Mouse (Mus musculus) kidney, embryonic 14.5 days (tissue): ENCODE data around the gene Mief1. TPM values are rescaled to one million over a fixed set of nuclear protein-coding genes. Genes with fewer than 3 reads are reported as not detected.

Experiments
- ATAC-seq: fragments of 200-750 bp; cut with Nextera tagmentation; 2 replicates; pipeline ENCODE4 v1.8.0; 2017; ENCODE audit warnings: moderate number of reproducible peaks, mild to moderate bottlenecking, moderate TSS enrichment, moderate library complexity; ENCODE audit not compliant: low FRiP score, low TSS enrichment
- H3K27ac ChIP-seq: fragments of 300-500 bp; sonication (generic); 2 replicates; pipeline ENCODE4 v1.5.1; 2014; ENCODE audit warnings: low read depth, mild to moderate bottlenecking, low read length, moderate library complexity, mixed read lengths
- H3K27me3 ChIP-seq: fragments of 300-500 bp; sonication (generic); 2 replicates; pipeline ENCODE4 v1.6.1; 2014; ENCODE audit warnings: mild to moderate bottlenecking, low read length; ENCODE audit not compliant: control insufficient read depth, insufficient read depth
- H3K36me3 ChIP-seq: fragments of 300-500 bp; sonication (generic); 2 replicates; pipeline ENCODE4 v1.6.1; 2014; ENCODE audit warnings: low read length, mixed read lengths; ENCODE audit not compliant: control insufficient read depth, insufficient read depth
- H3K4me1 ChIP-seq: fragments of 300-500 bp; sonication (generic); 2 replicates; pipeline ENCODE4 v1.6.1; 2014; ENCODE audit warnings: low read length, mixed read lengths; ENCODE audit not compliant: control insufficient read depth, insufficient read depth
- H3K4me2 ChIP-seq: fragments of 300-500 bp; sonication (generic); replicated peaks from 2 replicates; pipeline ENCODE4 v1.6.1; 2014; ENCODE audit warnings: low read depth, mild to moderate bottlenecking, low read length
- H3K4me3 ChIP-seq: fragments of 300-500 bp; sonication (generic); 2 replicates; pipeline ENCODE4 v1.5.1; 2014; ENCODE audit warnings: mild to moderate bottlenecking, low read length
- H3K9ac ChIP-seq: fragments of 300-500 bp; sonication (generic); 2 replicates; pipeline ENCODE4 v1.6.1; 2014; ENCODE audit warnings: low read depth, mild to moderate bottlenecking, low read length, moderate library complexity
- H3K9me3 ChIP-seq: fragments of 300-500 bp; sonication (generic); 2 replicates; pipeline ENCODE4 v1.6.1; 2016; ENCODE audit warnings: low read length; ENCODE audit not compliant: control insufficient read depth
- WGBS: fragments of 180-500 bp; shearing (Covaris S2); extraction: QIAGEN DNeasy Blood & Tissue Kit; methylation state at CpG from one replicate; pipeline ENCODE4 v1.1.7; 2014; 5-methylcytosine and 5-hydroxymethylcytosine counted together
- polyA plus RNA-seq: library from polyadenylated mRNA; unstranded; fragments of >200 nt; fragmentation: Nextera tagmentation; extraction: Ambion mirVana; gene quantifications from 2 replicates; pipeline ENCODE4 v1.2.1, GENCODE M21; 2014

The Mief1 gene
- polyA plus RNA-seq, result 20.4 and 37.0 TPM in 2 replicates

DNA sequence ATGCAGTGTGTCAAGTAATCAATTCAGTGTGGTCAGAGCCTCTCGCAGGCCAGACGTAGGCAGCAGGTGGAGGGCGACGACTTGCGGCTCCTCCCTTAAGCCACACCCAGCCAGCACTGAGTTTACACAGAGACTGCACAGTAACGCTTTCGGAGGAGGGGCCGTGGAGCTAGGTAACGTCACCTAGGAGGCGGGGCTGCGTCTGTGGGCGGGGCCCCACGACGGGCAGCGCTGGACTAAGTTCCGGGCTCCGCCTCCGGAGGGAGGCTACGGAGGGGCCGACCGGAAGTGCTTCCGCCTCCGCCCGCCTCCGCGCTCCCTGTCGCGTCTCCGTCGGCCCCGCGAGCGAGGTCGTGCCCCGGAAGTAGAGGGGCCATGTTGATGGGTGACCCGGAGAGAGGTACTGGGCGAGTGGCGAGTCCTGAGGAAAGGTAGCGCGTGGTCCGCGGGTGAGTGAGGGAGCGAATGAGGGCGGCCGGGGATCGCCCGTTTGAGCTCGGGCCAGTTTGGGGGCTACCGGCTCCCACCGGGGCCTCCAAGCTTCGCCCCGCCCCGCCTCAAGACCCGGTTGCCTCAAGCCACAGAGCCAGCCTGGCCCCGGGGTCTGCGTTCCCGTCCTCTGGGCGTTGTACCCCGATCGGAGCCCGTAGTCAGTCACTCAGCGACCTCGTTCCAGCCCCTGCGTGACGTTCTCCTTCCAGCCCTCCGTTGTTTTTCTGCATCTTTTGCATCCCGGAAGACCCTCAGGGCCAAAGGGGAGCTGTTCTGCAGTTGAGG, at the start of gene Mief1:
Mief1 (plus strand) TSS at position 286 of the 777 bp plus-strand sequence.
- WGBS, result under 1% methylated on average over 66 of the region's 67 CpGs

DNA sequence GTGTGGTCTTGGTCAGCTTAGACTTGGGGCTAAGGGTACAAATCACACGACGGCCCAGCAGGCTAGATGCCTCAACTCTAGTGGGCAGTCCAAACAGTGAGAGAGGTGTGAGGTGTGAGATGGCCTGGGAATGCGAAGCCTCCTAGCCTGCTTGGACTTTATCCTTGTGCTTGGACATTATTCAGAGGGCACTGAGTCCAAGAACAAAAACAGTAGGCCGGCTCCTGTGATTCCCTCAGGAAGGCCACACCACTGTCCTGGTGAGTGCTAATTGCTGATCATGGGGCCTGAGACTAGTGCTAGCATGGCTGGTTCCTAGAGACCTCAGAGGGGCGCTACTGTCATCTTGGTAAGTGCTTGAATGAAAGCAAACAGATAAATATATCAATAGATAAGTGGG, 44.9 kb upstream of the Mief1 start:
- H3K9me3 ChIP-seq, result no peaks in the 10 kb centered on the region
- ATAC-seq, result no peak
- H3K4me2 ChIP-seq, result no peak overlapping the region
- no peak overlapping the region for H3K9ac ChIP-seq
- H3K36me3 ChIP-seq, result no peaks in the 10 kb centered on the region
- no peak overlapping the region for H3K4me3 ChIP-seq
- 74% methylated on average over 5 of the region's 5 CpGs for WGBS
- no peak overlapping the region for H3K27ac ChIP-seq
- H3K27me3 ChIP-seq, result no peaks in the 10 kb centered on the region
- peaks cover 14% of the 10 kb centered on the region for H3K4me1 ChIP-seq

More for the DNA sequence above, at the start of gene Mief1:
- Histone ChIP-seq H3K9me3 (no peaks in the 10 kb centered on the region), H3K4me3 (peak within 1 kb of the TSS; percentile 86), H3K27me3 (no peaks in the 10 kb centered on the region), H3K27ac (peak within 1 kb of the TSS; percentile 77), H3K36me3 (peaks cover 29% of the 10 kb centered on the region), H3K4me2 (peak within 1 kb of the TSS; percentile 49), H3K4me1 (peaks cover 10% of the 10 kb centered on the region), H3K9ac (peak within 1 kb of the TSS; percentile 83)
- peak; percentile 95 for ATAC-seq

DNA sequence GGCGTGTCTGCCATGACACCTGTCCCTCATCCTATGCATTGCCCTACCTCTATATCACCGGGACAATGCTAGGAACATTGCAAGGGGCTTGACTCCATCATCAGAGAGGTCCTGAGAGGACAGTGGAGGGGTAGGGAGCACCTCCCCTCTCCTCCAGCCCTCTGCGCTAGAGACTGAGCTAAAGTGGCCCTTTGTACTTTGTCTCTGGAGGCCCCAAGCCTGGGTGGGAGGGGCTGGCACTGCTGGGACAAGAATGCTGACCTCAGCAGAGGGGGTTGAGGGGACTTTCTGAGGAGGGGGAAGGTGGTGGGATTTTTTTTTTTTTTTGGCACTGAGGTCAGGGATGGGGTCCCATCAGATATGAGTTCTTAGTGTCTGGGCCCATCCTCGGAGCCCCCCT, 43.7 kb upstream of the Mief1 start:
- Histone ChIP-seq H3K9me3 (no peaks in the 10 kb centered on the region), H3K36me3 (no peaks in the 10 kb centered on the region), H3K9ac (no peak overlapping the region), H3K4me2 (no peak overlapping the region), H3K27ac (no peak overlapping the region), H3K4me3 (no peak overlapping the region), H3K27me3 (no peaks in the 10 kb centered on the region), H3K4me1 (peaks cover 14% of the 10 kb centered on the region)
- 74% methylated on average over 4 of the region's 4 CpGs for WGBS
- ATAC-seq, result no peak

DNA sequence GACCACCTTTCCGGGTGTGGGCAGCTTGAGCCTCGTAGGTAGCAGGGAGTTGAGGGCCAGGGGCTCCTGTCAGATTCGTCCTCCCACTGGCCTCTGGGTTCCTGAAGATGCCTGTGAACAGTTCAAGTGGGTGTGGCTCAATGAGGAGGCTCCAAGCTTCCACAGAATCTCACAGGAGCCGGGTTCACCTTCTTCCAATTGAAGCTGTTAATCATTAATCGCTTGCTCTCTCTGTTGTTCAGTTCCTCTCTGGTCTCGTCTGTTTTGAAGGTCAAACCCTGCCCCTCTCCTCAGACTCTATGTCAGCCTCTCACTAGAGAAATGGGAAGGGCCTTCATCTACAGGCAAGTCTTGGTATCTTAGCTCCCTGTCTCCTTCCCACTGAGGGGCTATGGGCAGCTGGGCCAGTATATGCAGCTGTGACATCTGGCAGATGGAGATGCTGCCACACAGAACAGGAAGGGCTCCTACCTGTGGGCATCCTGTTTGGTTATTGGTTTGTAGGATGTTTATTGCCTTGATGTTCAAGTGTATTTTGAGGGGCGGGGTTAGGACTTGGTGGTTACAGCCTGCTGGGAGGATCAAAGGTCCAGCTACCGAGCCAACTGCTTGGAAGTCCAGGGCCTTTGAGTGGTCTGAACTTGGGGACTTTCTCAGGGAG, 42.1 kb upstream of the Mief1 start:
- Histone ChIP-seq H3K9me3 (no peaks in the 10 kb centered on the region), H3K4me1 (peaks cover 14% of the 10 kb centered on the region), H3K27ac (no peak overlapping the region), H3K9ac (no peak overlapping the region), H3K27me3 (no peaks in the 10 kb centered on the region), H3K4me3 (no peak overlapping the region), H3K4me2 (no peak overlapping the region), H3K36me3 (no peaks in the 10 kb centered on the region)
- 57% methylated on average over 8 of the region's 8 CpGs for WGBS
- no peak for ATAC-seq

DNA sequence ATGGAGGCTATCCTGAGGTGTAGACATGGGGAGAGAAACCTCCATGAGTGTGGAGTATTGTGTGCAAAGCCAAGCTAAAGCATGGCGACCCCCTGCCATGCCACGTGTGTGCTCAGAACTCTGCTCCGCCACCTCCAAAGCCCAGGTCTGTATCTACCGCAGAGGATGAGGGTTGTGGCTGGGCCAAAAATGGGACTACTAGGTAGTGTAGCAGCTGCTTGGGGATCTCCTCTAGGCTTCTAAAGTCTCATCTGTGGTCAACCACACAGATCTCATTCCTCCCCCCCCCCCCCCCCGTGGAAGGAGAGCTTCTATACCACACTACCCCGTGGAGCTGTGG, 41.6 kb upstream of the Mief1 start:
- H3K9me3 ChIP-seq, result no peaks in the 10 kb centered on the region
- no peak overlapping the region for H3K9ac ChIP-seq
- ATAC-seq, result no peak
- H3K27me3 ChIP-seq, result no peaks in the 10 kb centered on the region
- H3K4me2 ChIP-seq, result no peak overlapping the region
- H3K4me1 ChIP-seq, result peaks cover 14% of the 10 kb centered on the region
- 92% methylated on average over 5 of the region's 6 CpGs for WGBS
- H3K27ac ChIP-seq, result no peak overlapping the region
- H3K36me3 ChIP-seq, result no peaks in the 10 kb centered on the region
- H3K4me3 ChIP-seq, result no peak overlapping the region

DNA sequence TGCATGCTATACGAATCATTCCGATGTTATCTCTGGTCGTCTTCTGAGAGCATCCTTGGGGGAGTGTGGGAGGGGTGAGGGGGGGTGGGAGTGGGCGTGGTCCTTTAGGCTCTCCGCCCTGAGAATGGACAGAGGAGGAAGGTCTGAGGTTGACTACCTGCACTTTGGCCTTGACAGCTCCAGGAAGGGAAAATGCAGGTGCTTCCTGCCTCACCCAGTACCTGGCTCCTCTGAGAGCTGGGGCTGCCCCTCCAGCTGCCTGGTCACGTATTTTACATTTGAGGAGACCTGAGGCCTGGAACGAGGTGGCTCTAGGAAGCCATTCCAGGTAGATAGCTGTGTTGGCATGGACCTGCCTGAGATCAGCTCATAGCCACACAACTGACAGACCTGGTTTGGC, 41.0 kb upstream of the Mief1 start:
- no peak for ATAC-seq
- 87% methylated on average over 7 of the region's 7 CpGs for WGBS

DNA sequence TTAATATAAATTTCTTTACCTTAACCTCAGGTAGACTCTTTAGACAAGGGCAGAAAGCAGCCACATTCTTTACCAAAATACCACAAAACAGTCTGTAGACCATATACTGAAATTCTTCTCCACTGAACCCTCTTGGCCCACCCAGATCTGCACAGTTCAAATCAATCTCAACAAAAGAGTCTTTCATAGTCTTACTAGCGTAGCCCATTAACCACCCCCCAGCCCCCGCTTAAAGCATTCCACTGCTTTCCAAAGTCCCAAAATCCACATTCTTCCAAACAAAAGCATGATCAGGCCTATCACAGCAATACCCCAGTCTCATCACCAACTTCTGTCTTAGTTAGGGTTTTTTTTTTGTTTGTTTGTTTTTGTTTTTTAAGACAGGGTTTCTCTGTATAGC, 34.3 kb upstream of the Mief1 start:
- no peak overlapping the region for H3K4me2 ChIP-seq
- H3K9me3 ChIP-seq, result no peaks in the 10 kb centered on the region
- 90% methylated on average over 2 of the region's 2 CpGs for WGBS
- ATAC-seq, result no peak
- no peaks in the 10 kb centered on the region for H3K4me1 ChIP-seq
- no peak overlapping the region for H3K4me3 ChIP-seq
- H3K27ac ChIP-seq, result no peak overlapping the region
- H3K9ac ChIP-seq, result no peak overlapping the region
- H3K27me3 ChIP-seq, result no peaks in the 10 kb centered on the region
- H3K36me3 ChIP-seq, result no peaks in the 10 kb centered on the region

More for the DNA sequence above, 41.0 kb upstream of the Mief1 start:
- no peak overlapping the region for H3K27ac ChIP-seq
- H3K9ac ChIP-seq, result no peak overlapping the region
- H3K27me3 ChIP-seq, result no peaks in the 10 kb centered on the region
- peaks cover 14% of the 10 kb centered on the region for H3K4me1 ChIP-seq
- no peaks in the 10 kb centered on the region for H3K36me3 ChIP-seq
- no peaks in the 10 kb centered on the region for H3K9me3 ChIP-seq
- H3K4me3 ChIP-seq, result no peak overlapping the region
- H3K4me2 ChIP-seq, result no peak overlapping the region

DNA sequence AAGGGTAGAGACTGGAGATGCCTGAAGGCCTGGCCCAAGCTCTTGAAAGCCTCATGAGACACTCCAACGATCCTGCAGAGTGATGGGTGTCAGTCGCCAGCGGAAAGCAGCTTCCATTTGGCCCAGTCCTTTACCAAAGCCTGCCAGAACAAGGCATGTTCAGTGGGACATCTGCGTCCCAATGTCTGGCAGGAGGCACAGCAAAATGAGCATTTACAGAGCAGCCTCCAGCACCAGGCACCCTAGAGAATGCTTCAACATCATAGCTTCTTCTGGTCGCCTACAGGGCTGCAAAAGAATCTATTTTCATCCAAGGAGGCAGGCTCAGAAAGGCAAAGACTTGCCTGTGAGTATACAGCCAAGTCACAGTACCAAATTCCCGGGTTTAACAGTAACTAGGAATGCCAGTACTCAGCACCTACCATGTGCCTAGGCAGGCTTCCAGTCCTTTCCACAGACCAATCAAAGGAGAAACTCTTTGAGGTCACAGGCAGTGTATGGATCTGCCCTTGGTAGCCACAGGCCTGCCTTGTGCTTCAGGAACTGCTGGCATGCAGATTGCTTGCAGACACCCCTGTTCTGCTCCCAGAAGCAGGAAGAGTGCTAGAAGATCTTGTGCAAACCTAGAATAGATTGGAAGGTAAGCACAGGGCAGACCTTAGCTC, 31.6 kb upstream of the Mief1 start:
- H3K9me3 ChIP-seq, result no peaks in the 10 kb centered on the region
- H3K9ac ChIP-seq, result no peak overlapping the region
- H3K27me3 ChIP-seq, result no peaks in the 10 kb centered on the region
- no peak overlapping the region for H3K27ac ChIP-seq
- no peaks in the 10 kb centered on the region for H3K36me3 ChIP-seq
- 82% methylated on average over 6 of the region's 6 CpGs for WGBS
- H3K4me2 ChIP-seq, result no peak overlapping the region
- H3K4me1 ChIP-seq, result no peaks in the 10 kb centered on the region
- no peak for ATAC-seq
- H3K4me3 ChIP-seq, result no peak overlapping the region

DNA sequence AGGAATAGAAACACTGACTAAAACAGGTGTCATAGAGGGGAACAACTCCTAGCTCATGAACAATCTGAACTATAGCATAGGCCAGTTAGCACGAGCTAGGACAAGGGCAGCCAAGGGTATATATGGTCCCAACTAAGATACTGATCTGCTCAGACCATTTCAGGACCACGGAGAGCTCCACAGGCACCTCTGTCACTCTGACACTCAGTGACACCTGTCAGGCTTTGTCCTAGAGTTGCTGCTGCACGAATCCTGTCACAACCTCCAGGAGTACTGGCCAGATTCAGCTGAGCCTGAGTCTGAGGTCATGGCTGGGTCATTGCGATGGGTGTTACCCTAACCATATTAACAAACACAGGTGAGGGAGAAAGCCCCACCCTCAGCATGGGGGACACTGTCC, 30.4 kb upstream of the Mief1 start:
- H3K36me3 ChIP-seq, result no peaks in the 10 kb centered on the region
- no peak overlapping the region for H3K27ac ChIP-seq
- no peak overlapping the region for H3K9ac ChIP-seq
- ATAC-seq, result no peak
- no peak overlapping the region for H3K4me2 ChIP-seq
- H3K4me3 ChIP-seq, result no peak overlapping the region
- peaks cover 3% of the 10 kb centered on the region; the same call in 1 of the 2 replicates for H3K4me1 ChIP-seq
- WGBS, result 38% methylated on average over 4 of the region's 4 CpGs
- H3K9me3 ChIP-seq, result no peaks in the 10 kb centered on the region
- H3K27me3 ChIP-seq, result no peaks in the 10 kb centered on the region
